Mouse (Mus musculus) heart, adult 8-10 months (tissue): ENCODE measurements around the gene Slc25a51. TPM values are rescaled to one million over a fixed set of nuclear protein-coding genes. Genes with fewer than 3 reads are reported as not detected.
"Not testable (repeated sequence)": the region's sequence is repeated elsewhere in the genome, so short reads cannot be mapped to it uniquely, and the experiment has no call there.

Experiments
- DNase-seq: peaks from one replicate; pipeline ENCODE4 v3.0.0; 2022; ENCODE audit warnings: low spot score
- microRNA-seq: library from miRNA; unstranded; fragments of <30 nt; microRNA quantifications from one replicate; pipeline ENCODE4 v1.2.0, GENCODE M21; 2022
- total RNA-seq, 4 experiments: library from RNA; stranded (reverse); gene quantifications; 2 replicates each; pipeline ENCODE4 v1.2.4; 2022

Gene Slc25a51
- total RNA-seq, 4 experiments from 2014 or later = 84.3 to 112 (median 96.3) TPM

- DNase-seq = no peak
Measured at GRCm38 (mm10) chr4:45402281-45402680, 6.3 kb downstream of the Slc25a51 start.

- no peak for DNase-seq
Measured at GRCm38 (mm10) chr4:45399421-45400210, 8.9 kb downstream of the Slc25a51 start.

GRCm38 (mm10) chr4:45398315-45398714 lies 10.3 kb downstream of the Slc25a51 start:
- DNase-seq = not testable (repeated sequence)

- DNase-seq = not testable (repeated sequence)
Measured at GRCm38 (mm10) chr4:45396211-45396610, 12.4 kb downstream of the Slc25a51 start.

- no peak for DNase-seq
Measured at GRCm38 (mm10) chr4:45393658-45394057, 14.9 kb downstream of the Slc25a51 start.

GRCm38 (mm10) chr4:45392994-45393393 lies 15.6 kb downstream of the Slc25a51 start:
- no peak for DNase-seq

- DNase-seq = no peak
Measured at GRCm38 (mm10) chr4:45392572-45392971, 16.0 kb downstream of the Slc25a51 start.

- no peak for DNase-seq
Measured at GRCm38 (mm10) chr4:45392099-45392498, 16.5 kb downstream of the Slc25a51 start.

GRCm38 (mm10) chr4:45387296-45387695 lies 21.3 kb downstream of the Slc25a51 start:
- DNase-seq = not testable (repeated sequence)

GRCm38 (mm10) chr4:45382133-45382532 lies 26.4 kb downstream of the Slc25a51 start:
- not testable (repeated sequence) for DNase-seq

- not testable (repeated sequence) for DNase-seq
Measured at GRCm38 (mm10) chr4:45380903-45381580, 27.5 kb downstream of the Slc25a51 start.

GRCm38 (mm10) chr4:45376573-45376972 lies 32.0 kb downstream of the Slc25a51 start:
- DNase-seq = peak; percentile 33

GRCm38 (mm10) chr4:45374879-45375278 lies 33.7 kb downstream of the Slc25a51 start:
- no peak for DNase-seq

GRCm38 (mm10) chr4:45371261-45371660 lies 37.3 kb downstream of the Slc25a51 start:
- DNase-seq = no peak

- no peak for DNase-seq
Measured at GRCm38 (mm10) chr4:45356653-45357052, 51.9 kb downstream of the Slc25a51 start.

Small RNAs within 50 kb of the gene (microRNA-seq; reads per million reads assigned to microRNA genes)
- gene Gm25692 = not detected

Other genes with a start within 250 kb of the Slc25a51 start
- under 1 TPM; 0.27 to 0.72 (median 0.51) TPM for gene Frmpd1, start 223.9 kb downstream of the Slc25a51 start, total RNA-seq
- 1 to 10 TPM; 2.7 to 6.8 (median 3.3) TPM for gene Trmt10b, start 111.6 kb downstream of the Slc25a51 start, total RNA-seq
- 10 to 100 TPM in 3 of 4 experiments, 1 to 10 TPM in 1; 9.8 to 12.5 (median 11.0) TPM for gene Dcaf10, start 66.7 kb downstream of the Slc25a51 start, total RNA-seq
- 10 to 100 TPM; 13.5 to 17.8 (median 15.3) TPM for gene Exosc3, start 66.0 kb downstream of the Slc25a51 start, total RNA-seq
- 10 to 100 TPM; 23.7 to 44.2 (median 32.3) TPM for gene Shb, start 123.7 kb upstream of the Slc25a51 start, total RNA-seq